Mouse (Mus musculus): ENCODE data around the gene Apbb2.
"Not testable (repeated sequence)": the region's sequence is repeated elsewhere in the genome, so short reads cannot be mapped to it uniquely, and the experiment has no call there.

Apbb2 gene

DNA sequence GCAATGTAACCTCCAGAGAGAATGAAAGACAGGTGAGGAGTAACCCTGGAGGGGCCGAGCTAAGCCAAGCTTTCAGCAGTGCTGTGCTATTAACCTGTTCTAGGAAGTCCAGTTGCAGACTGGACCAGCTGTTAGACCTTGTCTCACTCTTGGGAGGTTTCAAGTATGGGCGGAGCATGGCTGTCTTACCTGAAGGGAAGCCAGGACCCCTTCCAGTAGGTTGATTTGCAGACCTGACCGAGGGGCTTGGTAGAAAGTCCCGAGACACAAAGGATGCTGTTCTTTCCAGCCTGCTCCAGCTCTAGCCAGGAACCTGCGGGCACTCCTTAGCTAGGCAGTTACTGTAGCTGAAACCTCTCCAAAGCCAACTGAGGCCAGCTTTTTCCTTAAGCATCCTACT lies 322.5 kb downstream of the Apbb2 start:
- no peak for DNase-seq (ENCODE audit: low spot score)

DNA sequence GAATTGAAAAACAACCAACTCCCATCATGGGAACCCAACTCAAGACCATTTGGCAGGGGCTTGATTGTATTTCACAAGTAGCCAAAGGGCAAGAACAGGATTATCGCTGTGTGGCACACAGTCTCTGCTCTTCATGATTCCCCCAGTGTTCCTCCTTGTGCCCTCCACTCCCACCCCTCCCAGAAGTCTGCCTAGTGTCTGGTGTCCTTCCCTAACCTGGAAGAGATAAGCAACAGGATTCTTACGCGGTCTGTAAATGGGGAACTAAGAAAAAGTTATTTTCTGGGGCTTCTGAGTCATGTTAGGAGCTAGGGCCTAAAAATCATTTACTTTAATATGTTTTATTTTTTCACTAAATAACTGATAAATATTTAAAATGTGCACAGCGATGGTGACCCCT lies 323.6 kb downstream of the Apbb2 start:
- DNase-seq (ENCODE audit: low spot score) = no peak

DNA sequence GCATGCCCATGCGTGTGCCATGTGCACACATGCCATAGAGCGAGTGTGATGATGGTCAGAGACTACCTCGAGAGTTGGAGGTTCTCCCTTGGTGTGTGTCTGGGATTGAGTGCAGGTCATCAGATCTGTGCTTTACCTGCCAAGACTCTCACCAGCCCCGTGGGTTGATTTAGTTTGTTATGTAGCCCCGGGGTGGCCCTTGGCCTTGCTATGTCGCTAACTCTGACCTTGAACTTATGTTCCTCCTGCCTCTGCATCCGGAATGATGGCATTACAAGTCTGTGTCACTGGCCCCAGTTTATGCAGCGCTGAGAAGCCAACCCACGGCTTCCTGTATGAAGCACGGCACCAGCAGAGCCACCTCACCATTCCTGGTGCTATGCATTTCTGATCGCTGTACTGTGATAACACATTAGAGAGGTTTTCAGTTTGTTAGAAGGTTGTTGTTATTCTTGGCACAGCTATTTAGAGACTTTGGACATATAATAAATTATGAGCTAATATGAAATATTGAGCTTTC lies 324.4 kb downstream of the Apbb2 start:
- no peak for DNase-seq (ENCODE audit: low spot score)

DNA sequence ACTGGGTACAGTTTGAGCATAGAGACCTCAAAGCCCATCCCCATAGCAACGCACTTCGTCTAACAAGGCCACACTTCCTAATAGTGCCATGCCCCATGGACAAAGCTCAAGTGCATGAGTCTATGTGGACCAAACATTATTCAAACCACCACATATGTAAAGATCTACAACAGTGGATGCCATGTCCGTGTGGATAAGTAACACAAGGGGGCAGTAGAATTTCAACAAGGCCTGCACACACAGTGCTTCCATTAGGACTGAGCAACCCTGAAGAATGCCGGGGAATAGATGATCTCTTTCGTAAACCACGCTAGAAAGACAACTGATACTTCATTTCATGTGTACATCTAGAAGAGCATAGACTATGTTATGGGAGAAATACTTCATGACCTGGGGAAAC lies 337.8 kb downstream of the Apbb2 start:
- DNase-seq (ENCODE audit: low spot score) = no peak

DNA sequence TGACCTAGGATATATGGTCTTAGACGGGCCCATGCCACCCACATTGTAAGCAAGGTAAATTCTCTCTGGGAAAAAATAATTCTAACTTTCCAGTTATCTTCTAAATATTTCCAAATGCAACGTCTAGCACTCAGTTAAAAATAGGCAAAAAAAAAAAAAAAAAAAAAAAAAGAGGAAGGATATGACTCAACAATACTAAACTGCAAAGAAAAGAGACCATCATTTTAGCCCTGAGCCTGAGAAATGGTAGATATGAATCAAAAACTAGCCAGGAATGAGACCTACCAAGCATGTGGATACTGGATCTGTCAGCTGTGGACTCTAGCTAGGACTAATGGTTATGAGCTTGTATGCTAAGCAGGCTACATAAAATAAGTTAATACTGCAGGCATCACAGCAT lies 338.9 kb downstream of the Apbb2 start:
- DNase-seq (ENCODE audit: low spot score) = no peak

DNA sequence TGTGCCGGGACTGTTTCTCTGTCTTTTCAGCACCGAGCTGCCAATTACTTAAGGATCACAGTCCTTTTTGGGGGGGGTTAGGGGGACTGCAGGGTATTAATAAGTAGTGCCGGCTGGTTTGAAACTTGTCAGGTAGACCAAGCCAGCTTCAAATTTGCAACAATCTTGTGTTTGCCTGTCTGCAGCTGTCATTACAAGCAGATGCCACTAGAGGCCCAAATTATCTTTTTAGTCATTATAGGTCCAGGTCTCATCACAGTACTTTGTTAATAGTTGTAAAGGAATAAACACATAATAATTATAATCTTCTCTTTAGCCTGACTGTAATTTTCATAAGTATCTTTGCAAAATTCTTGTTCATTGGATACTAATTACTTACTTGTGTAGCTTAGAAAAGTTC lies 344.2 kb downstream of the Apbb2 start:
- no peak for DNase-seq (ENCODE audit: low spot score)

DNA sequence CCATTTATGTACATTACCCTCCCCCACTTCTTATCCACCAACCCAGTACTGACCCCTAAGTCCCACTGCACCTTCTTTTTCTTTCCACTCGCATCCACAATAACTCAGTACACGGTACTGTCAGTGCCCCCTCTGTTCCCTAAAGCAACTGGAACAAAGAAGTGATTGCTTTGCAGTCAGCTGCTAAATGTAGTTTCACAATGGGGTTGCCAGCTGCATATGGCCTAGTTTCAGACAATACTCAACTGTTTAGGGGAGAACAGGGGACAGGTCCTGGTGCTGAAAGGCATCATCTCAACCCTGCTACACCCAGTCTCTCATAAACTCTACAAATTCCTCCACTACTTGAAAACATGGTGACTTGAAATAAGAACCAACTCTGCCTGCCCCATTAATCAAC lies 347.4 kb downstream of the Apbb2 start:
- DNase-seq (ENCODE audit: low spot score) = no peak

DNA sequence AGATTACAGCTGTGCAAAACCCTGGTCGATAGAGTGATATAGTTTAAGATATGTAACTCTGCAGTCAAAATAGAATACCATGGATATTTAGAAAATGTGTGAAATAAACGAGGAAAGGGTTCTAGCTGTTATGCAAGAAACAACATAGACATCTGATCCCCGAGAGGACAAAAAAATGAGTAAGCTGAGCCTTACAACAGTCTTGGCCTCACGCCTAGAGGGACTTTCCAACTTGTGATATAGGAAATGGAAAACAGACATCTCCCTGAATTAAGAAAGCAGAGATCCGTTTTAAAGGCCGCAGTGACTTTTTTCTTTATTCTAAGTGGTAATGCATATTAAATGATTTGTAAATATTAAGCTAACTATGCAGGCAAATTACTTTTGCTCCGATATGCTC lies 349.0 kb downstream of the Apbb2 start:
- no peak for DNase-seq (ENCODE audit: low spot score)

DNA sequence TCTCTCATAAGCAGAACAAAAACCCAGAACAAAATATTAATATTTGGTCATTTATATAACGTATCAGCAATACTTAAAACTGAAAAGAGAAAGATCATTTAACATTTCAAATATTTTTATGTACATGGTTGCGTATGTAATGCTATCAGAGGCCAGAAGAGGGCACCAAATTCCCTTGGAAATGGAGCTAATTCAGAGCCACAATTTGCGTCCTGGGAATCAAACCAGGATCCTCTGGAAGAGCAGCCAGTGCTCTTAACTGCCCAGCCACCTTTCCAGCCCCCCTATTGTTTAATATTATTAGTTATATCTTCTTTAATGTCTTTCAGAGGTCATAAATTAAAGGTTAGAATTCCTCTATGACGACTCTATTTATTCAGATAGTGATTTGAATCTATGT lies 355.2 kb downstream of the Apbb2 start:
- DNase-seq (ENCODE audit: low spot score) = no peak

DNA sequence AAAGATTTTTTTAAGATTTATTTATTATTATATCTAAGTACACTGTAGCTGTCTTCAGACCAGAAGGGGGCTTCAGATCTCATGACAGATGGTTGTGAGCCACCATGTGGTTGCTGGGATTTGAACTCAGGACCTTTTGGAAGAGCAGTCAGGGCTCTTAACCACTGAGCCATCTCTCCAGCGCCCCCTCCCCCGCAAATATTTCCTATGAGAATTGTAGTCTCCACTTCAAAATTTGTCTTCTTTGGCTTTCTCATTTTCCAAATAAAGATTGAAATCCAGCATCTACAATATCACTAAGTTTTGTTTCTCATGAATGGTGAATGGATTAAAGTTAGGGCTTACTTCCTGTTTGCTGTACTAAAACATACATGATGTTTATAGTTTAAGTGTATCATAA lies 356.1 kb downstream of the Apbb2 start:
- DNase-seq (ENCODE audit: low spot score) = no peak

DNA sequence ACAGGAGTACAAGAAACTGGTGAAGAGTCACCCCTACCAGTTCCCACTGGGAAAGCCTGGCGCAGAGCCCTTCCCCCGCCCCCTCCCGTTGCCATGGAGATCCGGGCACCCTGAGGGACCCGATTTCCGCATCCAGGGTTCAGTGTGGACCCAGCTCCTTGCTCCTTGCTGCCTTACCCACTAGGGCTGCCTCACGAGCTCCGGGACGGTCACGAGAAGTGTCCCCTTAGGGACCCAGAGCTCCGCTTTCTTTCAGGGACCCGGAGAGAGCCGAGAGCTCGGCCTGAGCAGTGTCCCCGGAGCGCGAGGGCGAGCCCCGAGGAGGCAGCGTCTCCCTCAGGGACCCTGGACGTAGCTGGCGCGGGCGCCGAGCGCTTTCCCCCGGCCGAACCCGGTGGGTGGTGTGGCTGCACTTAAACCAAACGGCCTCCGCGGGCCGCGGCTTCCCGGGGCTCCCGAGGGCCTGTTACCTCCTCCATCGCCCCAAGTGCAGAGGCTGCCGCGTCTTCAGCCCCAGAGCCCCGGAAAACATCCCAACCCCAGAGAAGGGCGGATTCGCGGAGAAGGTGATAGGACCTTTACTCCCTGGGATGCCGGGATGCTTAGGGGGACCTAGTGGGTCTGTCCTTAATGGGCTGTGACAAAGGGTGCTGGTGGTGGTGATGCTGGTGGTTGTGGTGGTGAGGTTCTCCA lies 358.7 kb downstream of the Apbb2 start, which contains the start of gene Nsun7:
TSS of gene Nsun7 (plus strand) at position 142 of the 693 bp plus-strand sequence.
- peak; percentile 65 for DNase-seq (ENCODE audit: low spot score)

DNA sequence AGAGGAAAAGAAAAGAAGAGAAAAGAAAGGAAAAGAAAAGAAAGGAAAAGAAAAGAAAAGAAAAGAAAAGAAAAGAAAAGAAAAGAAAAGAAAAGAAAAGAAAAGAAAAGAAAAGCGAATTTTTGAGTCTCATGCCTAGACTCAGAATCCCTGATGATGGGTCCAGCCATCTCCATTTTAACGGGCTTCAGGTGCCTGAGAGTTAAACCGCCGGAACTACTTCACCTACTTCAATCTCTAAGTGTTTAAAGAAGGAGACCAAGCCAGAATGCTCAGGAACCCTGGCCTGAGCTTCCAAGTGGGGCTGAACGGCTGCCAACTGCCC lies 359.2 kb downstream of the Apbb2 start:
- not testable (repeated sequence) for DNase-seq (ENCODE audit: low spot score)

DNA sequence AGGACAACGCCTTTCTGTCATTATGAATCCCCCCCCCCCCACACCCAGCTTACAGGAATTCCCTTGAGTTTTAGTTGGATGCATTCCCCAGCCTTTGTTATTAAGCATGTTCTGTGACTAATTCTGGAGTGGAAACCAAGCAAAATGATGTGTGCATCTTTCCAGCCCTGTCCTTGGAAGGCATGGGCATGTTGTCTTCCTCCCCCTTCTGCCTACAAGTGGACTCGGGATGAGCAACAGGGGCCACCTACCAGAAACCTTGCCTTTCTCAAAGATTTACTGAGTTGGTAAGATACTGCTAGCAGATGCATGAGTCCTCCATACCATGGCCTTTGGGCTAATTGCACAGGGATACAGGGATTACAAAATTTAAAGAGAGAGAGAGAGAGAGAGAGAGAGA lies 359.6 kb downstream of the Apbb2 start:
- DNase-seq (ENCODE audit: low spot score) = no peak

DNA sequence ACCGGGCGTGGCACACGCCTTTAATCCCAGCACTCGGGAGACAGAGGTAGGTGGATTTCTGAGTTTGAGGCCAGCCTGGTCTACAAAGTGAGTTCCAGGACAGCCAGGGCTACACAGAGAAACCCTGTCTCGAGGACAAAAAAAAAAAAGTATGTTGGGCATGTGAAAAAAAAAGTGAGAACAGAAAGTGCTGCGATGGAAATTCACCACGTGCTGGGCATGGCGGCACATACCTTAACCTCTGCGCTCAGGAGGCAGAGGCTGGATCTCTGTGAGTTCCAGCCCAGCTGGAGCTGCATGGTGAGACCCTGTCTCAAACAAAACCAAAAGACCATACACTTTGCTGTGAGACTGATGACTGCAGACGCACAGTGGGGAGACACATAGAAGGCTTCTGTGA lies 363.5 kb downstream of the Apbb2 start:
- DNase-seq (ENCODE audit: low spot score) = no peak

DNA sequence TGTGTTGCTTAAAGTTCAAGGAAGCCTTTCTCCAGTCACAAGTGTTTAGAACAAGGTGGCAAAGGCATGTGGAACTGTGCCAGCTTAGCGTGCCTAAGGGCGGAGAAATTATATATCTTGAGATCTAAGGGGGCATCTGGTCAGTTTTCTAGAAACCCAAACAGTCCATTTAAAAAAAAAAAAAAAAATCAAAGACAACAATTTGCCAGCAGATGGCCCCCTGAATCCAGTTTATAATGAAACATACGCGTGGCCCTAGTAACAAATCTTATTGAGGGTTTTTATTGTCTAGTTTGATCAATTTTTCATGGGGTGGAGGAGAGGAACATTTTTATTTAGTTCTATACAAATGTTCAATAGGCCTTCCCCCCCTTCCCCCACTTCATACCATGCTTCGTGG lies 365.4 kb downstream of the Apbb2 start:
- DNase-seq (ENCODE audit: low spot score) = no peak
